Mouse (Mus musculus) MEL (cell line): ENCODE measurements around the gene Dnaja3. TPM values are rescaled to one million over a fixed set of nuclear protein-coding genes. Genes with fewer than 3 reads are reported as not detected.
A peak's percentile ranks its signal among the peaks of the same experiment; 100 is the strongest.
"Not testable (repeated sequence)": the region's sequence is repeated elsewhere in the genome, so short reads cannot be mapped to it uniquely, and the experiment has no call there.

Experiments
- DNase-seq: peaks from one replicate; pipeline ENCODE4 v3.0.0; 2011; ENCODE audit warnings: low read depth, low spot score
- H3K27ac ChIP-seq: 2 replicates; pipeline ENCODE4 v1.5.1; 2012; ENCODE audit warnings: low read depth, mild to moderate bottlenecking, control low read depth, low read length, moderate library complexity; ENCODE audit not compliant: control insufficient read depth
- H3K27me3 ChIP-seq, 2 experiments: fragments of 150-350 bp in 1 of 2; sonication (generic) in 1 of 2; 2 replicates each; pipeline ENCODE4 v1.6.1; 2012; ENCODE audit warnings: low read length in 2 of 2, mild to moderate bottlenecking in 2 of 2, improper control_type of control experiment in 1 of 2, moderate library complexity in 1 of 2; ENCODE audit not compliant: insufficient read depth in 2 of 2, control insufficient read depth in 1 of 2
- H3K36me3 ChIP-seq, 2 experiments: 2 replicates each; pipeline ENCODE4 v1.6.1; 2012 to 2014; ENCODE audit warnings: low read length in 2 of 2, improper control_type of control experiment in 1 of 2, inconsistent platforms in 1 of 2, mild to moderate bottlenecking in 1 of 2; ENCODE audit not compliant: insufficient read depth in 2 of 2, control insufficient read depth in 1 of 2
- H3K4me1 ChIP-seq, 2 experiments: fragments of 150-350 bp in 1 of 2; sonication (generic) in 1 of 2; 2 replicates each; pipeline ENCODE4 v1.6.1; 2012; ENCODE audit warnings: low read length in 2 of 2, improper control_type of control experiment in 1 of 2, mild to moderate bottlenecking in 1 of 2; ENCODE audit not compliant: insufficient read depth in 2 of 2, control insufficient read depth in 1 of 2
- H3K4me3 ChIP-seq, 2 experiments: fragments of 150-350 bp in 1 of 2; sonication (generic) in 1 of 2; 2 replicates each; pipeline ENCODE4 v1.5.1; 2012; ENCODE audit warnings: low read depth in 2 of 2, low read length in 2 of 2, mild to moderate bottlenecking in 2 of 2, moderate library complexity in 2 of 2, control low read depth in 1 of 2, improper control_type of control experiment in 1 of 2; ENCODE audit not compliant: control insufficient read depth in 1 of 2, insufficient read depth in 1 of 2
- H3K79me2 ChIP-seq: 2 replicates; pipeline ENCODE4 v1.6.1; 2012; ENCODE audit warnings: mild to moderate bottlenecking, low read length, moderate library complexity; ENCODE audit not compliant: control insufficient read depth, poor library complexity, insufficient read depth
- H3K9ac ChIP-seq: 2 replicates; pipeline ENCODE4 v1.6.1; 2012; ENCODE audit warnings: low read depth, mild to moderate bottlenecking, control low read depth, low read length, moderate library complexity; ENCODE audit not compliant: control insufficient read depth, poor library complexity, severe bottlenecking
- H3K9me3 ChIP-seq: fragments of 150-350 bp; sonication (generic); replicated peaks from 2 replicates; pipeline ENCODE4 v1.6.1; 2012; ENCODE audit warnings: mild to moderate bottlenecking, low read length, improper control_type of control experiment, moderate library complexity; ENCODE audit not compliant: insufficient read depth
- BHLHE40 ChIP-seq: IDR thresholded peaks from 2 replicates; pipeline ENCODE4 v1.6.1; 2012; ENCODE audit warnings: low read depth, mild to moderate bottlenecking, inconsistent platforms, low read length, improper control_type of control experiment, borderline replicate concordance
- CHD1 ChIP-seq: IDR thresholded peaks from 2 replicates; pipeline ENCODE4 v1.6.1; 2012; ENCODE audit warnings: low read depth, mild to moderate bottlenecking, inconsistent platforms, low read length, improper control_type of control experiment
- CHD2 ChIP-seq: IDR thresholded peaks from 2 replicates; pipeline ENCODE4 v1.6.1; 2011; ENCODE audit warnings: low read length, improper control_type of control experiment
- CTCF ChIP-seq, 3 experiments: IDR thresholded peaks in 2 of 3; conservative IDR thresholded peaks in 1 of 3; 2 replicates each; pipeline ENCODE4 v1.5.1; 2011 to 2012; ENCODE audit warnings: low read length in 3 of 3, low read depth in 2 of 3, mild to moderate bottlenecking in 2 of 3, improper control_type of control experiment in 1 of 3, inconsistent platforms in 1 of 3, mixed read lengths in 1 of 3, moderate library complexity in 1 of 3; ENCODE audit not compliant: control insufficient read depth in 1 of 3, insufficient read depth in 1 of 3, poor library complexity in 1 of 3, severe bottlenecking in 1 of 3
- EP300 ChIP-seq, 2 experiments: IDR thresholded peaks; 2 replicates each; pipeline ENCODE4 v1.6.1; 2011; ENCODE audit warnings: improper control_type of control experiment in 2 of 2, low read length in 2 of 2, low read depth in 1 of 2, mild to moderate bottlenecking in 1 of 2
- ETS1 ChIP-seq: IDR thresholded peaks from 2 replicates; pipeline ENCODE4 v1.6.1; 2012; ENCODE audit warnings: low read depth, mild to moderate bottlenecking, inconsistent platforms, low read length, improper control_type of control experiment, moderate library complexity
- GATA1 ChIP-seq: IDR thresholded peaks from 2 replicates; pipeline ENCODE4 v1.6.1; 2011; ENCODE audit warnings: low read depth, low read length, improper control_type of control experiment
- KAT2A ChIP-seq: conservative IDR thresholded peaks from 2 replicates; pipeline ENCODE4 v1.6.1; 2012; ENCODE audit warnings: low read depth, low read length, improper control_type of control experiment, inconsistent platforms
- MAFK ChIP-seq: IDR thresholded peaks from 2 replicates; pipeline ENCODE4 v1.6.1; 2011; ENCODE audit warnings: low read depth, mild to moderate bottlenecking, low read length, improper control_type of control experiment, borderline replicate concordance
- MAX ChIP-seq: IDR thresholded peaks from 2 replicates; pipeline ENCODE4 v1.6.1; 2011; ENCODE audit warnings: low read length, improper control_type of control experiment
- MEF2A ChIP-seq: IDR thresholded peaks from 2 replicates; pipeline ENCODE4 v1.6.1; 2014; ENCODE audit warnings: low read depth, mild to moderate bottlenecking, inconsistent platforms, low read length, improper control_type of control experiment; ENCODE audit not compliant: poor library complexity, insufficient replicate concordance, severe bottlenecking; ENCODE audit errors: extremely low read depth
- MXI1 ChIP-seq: IDR thresholded peaks from 2 replicates; pipeline ENCODE4 v1.6.1; 2011; ENCODE audit warnings: mild to moderate bottlenecking, low read depth, low read length, improper control_type of control experiment
- MYB ChIP-seq: IDR thresholded peaks from 2 replicates; pipeline ENCODE4 v1.6.1; 2011; ENCODE audit warnings: mild to moderate bottlenecking, low read depth, low read length, improper control_type of control experiment
- NELFE ChIP-seq: IDR thresholded peaks from 2 replicates; pipeline ENCODE4 v1.6.1; 2011; ENCODE audit warnings: low read depth, low read length, improper control_type of control experiment
- NRF1 ChIP-seq: IDR thresholded peaks from 2 replicates; pipeline ENCODE4 v1.6.1; 2014; ENCODE audit warnings: low read depth, mild to moderate bottlenecking, inconsistent platforms, low read length, improper control_type of control experiment, moderate library complexity; ENCODE audit not compliant: poor library complexity, insufficient read depth, severe bottlenecking
- POLR2AphosphoS5 ChIP-seq: IDR thresholded peaks from 2 replicates; pipeline ENCODE4 v1.6.1; 2012; ENCODE audit warnings: low read depth, borderline replicate concordance, mild to moderate bottlenecking, inconsistent platforms, low read length, moderate library complexity, mixed read lengths
- RAD21 ChIP-seq: IDR thresholded peaks from 2 replicates; pipeline ENCODE4 v1.6.1; 2011; ENCODE audit warnings: mild to moderate bottlenecking, low read depth, low read length, improper control_type of control experiment
- SIN3A ChIP-seq: IDR thresholded peaks from 2 replicates; pipeline ENCODE4 v1.6.1; 2012; ENCODE audit warnings: low read length, improper control_type of control experiment, inconsistent platforms
- SMC3 ChIP-seq: IDR thresholded peaks from 2 replicates; pipeline ENCODE4 v1.6.1; 2011; ENCODE audit warnings: low read depth, low read length, improper control_type of control experiment
- TBP ChIP-seq: IDR thresholded peaks from 2 replicates; pipeline ENCODE4 v1.8.0; 2011; ENCODE audit warnings: low read depth, low read length, improper control_type of control experiment
- TCF12 ChIP-seq: IDR thresholded peaks from 2 replicates; pipeline ENCODE4 v1.6.1; 2014; ENCODE audit warnings: low read depth, mild to moderate bottlenecking, inconsistent platforms, low read length, improper control_type of control experiment, moderate library complexity
- UBTF ChIP-seq: IDR thresholded peaks from 2 replicates; pipeline ENCODE4 v1.6.1; 2012; ENCODE audit warnings: low read depth, mild to moderate bottlenecking, inconsistent platforms, low read length, improper control_type of control experiment, moderate library complexity, borderline replicate concordance; ENCODE audit not compliant: insufficient read depth
- USF1 ChIP-seq: IDR thresholded peaks from 2 replicates; pipeline ENCODE4 v1.6.1; 2014; ENCODE audit warnings: low read depth, mild to moderate bottlenecking, inconsistent platforms, low read length, improper control_type of control experiment, moderate library complexity
- ZKSCAN1 ChIP-seq: IDR thresholded peaks from 2 replicates; pipeline ENCODE4 v1.6.1; 2012; ENCODE audit warnings: low read depth, mild to moderate bottlenecking, inconsistent platforms, low read length, improper control_type of control experiment, moderate library complexity
- ZMIZ1 ChIP-seq: IDR thresholded peaks from 2 replicates; pipeline ENCODE4 v1.6.1; 2012; ENCODE audit warnings: low read depth, mild to moderate bottlenecking, inconsistent platforms, low read length, improper control_type of control experiment, moderate library complexity
- polyA plus RNA-seq, 2 experiments: library from polyadenylated mRNA; stranded (reverse) in 1 of 2; unstranded in 1 of 2; fragments of >175 nt in 1 of 2; fragments of >200 nt in 1 of 2; gene quantifications; 2 replicates each; pipeline versions ENCODE4 v1.2.1 to v1.2.4; 2012; ENCODE audit warnings: low replicate concordance in 2 of 2, low read depth in 1 of 2; ENCODE audit not compliant: insufficient read length in 2 of 2, insufficient read depth in 1 of 2, missing spikeins in 1 of 2
- total RNA-seq: library from RNA; depleted of rRNA; stranded (reverse); fragments of 300-350 nt; gene quantifications from 2 replicates; pipeline ENCODE4 v1.2.3, GENCODE M21; 2012

Dnaja3 gene
- total and polyA plus RNA-seq, 3 experiments = 91.8 to 94.3 TPM; not detected in 1

GRCm38 (mm10) chr16:4679121-4680018 lies 39.6 kb downstream of the Dnaja3 start, which contains the start of gene Coro7 (continued):
- TF ChIP-seq POLR2AphosphoS5 = no peak

- not testable (repeated sequence) for H3K27ac ChIP-seq, H3K4me3 ChIP-seq, H3K9me3 ChIP-seq, H3K9ac ChIP-seq, DNase-seq, H3K27me3 ChIP-seq
- peaks cover 2 to 23% of the 10 kb centered on the region in 2 experiments for H3K4me1 ChIP-seq
- peaks cover 36% of the 10 kb centered on the region for H3K79me2 ChIP-seq
- peaks cover 2 to 38% of the 10 kb centered on the region in 2 experiments for H3K36me3 ChIP-seq
These were observed 41.2 kb downstream of the Dnaja3 start for GRCm38 (mm10) chr16:4680922-4681455.

- no peaks in the 10 kb centered on the region for H3K9me3 ChIP-seq
- H3K36me3 ChIP-seq = peaks cover 0 to 42% of the 10 kb centered on the region in 2 experiments; a peak in 3 of 4 replicates
- H3K27ac ChIP-seq = peak overlapping the region; percentile 95
- peaks cover 2 to 22% of the 10 kb centered on the region in 2 experiments for H3K4me1 ChIP-seq
- H3K27me3 ChIP-seq = no peaks in the 10 kb centered on the region
- H3K9ac ChIP-seq = peak overlapping the region; percentile 82
- H3K4me3 ChIP-seq = peak overlapping the region; percentile 57 to 76
- peak; percentile 60 for DNase-seq
- peaks cover 41% of the 10 kb centered on the region for H3K79me2 ChIP-seq
- TF ChIP-seq MEF2A (no peak), NRF1 (no peak), TCF12 (peak; percentile 56; the same call in 1 of the 2 replicates), ZMIZ1 (no peak), MXI1 (peak; percentile 52; the same call in 1 of the 2 replicates), KAT2A (no peak; the same call in 1 of the 2 replicates), MYB (no peak), USF1 (peak; percentile 78), SIN3A (no peak; the same call in 1 of the 2 replicates), ETS1 (peak; percentile 44; the same call in 1 of the 2 replicates), CTCF (IDR thresholded peaks at IDR 0.05 in 2 of 3, conservative IDR thresholded peaks at IDR 0.05 in 1 of 3; ENCODE audit: control insufficient read depth in 1 of 3, insufficient read depth in 1 of 3, low read depth in 2 of 3, low read length in 3 of 3, poor library complexity in 1 of 3, severe bottlenecking in 1 of 3) (no peak), TBP (no peak), CHD2 (no peak), CHD1 (no peak), ZKSCAN1 (no peak), SMC3 (no peak), POLR2AphosphoS5 (no peak), BHLHE40 (no peak), RAD21 (no peak), MAFK (no peak), MAX (peak; percentile 83), GATA1 (peak; percentile 20; the same call in 1 of the 2 replicates), NELFE (no peak), EP300 (IDR thresholded peaks at IDR 0.05; ENCODE audit: low read depth in 1 of 2, low read length in 2 of 2) (no peak), UBTF (no peak)
These were observed 42.9 kb downstream of the Dnaja3 start for GRCm38 (mm10) chr16:4682628-4683179.
